Mouse (Mus musculus): Measurements from ENCODE around the gene Ccdc113.

The Ccdc113 gene

GRCm38 (mm10) chr8:95533584-95534387, at the start of gene Ccdc113:
Gene Ccdc113 (plus strand): TSS chr8:95534085.
- peak; percentile 48 for DNase-seq

- DNase-seq = no peak
Measured at GRCm38 (mm10) chr8:95487800-95488697, 45.8 kb upstream of the Ccdc113 start.

GRCm38 (mm10) chr8:95488698-95489332, 45.1 kb upstream of the Ccdc113 start:
- DNase-seq = peak; percentile 91

GRCm38 (mm10) chr8:95490006-95490405, 43.9 kb upstream of the Ccdc113 start, which contains the start of gene Csnk2a2:
Gene Csnk2a2 (minus strand): TSS chr8:95490039.
- no peak for DNase-seq

- DNase-seq = no peak
Measured at GRCm38 (mm10) chr8:95492057-95492456, 41.8 kb upstream of the Ccdc113 start.

GRCm38 (mm10) chr8:95495444-95495843, 38.4 kb upstream of the Ccdc113 start:
- DNase-seq = no peak

- no peak for DNase-seq
Measured at GRCm38 (mm10) chr8:95496420-95496819, 37.5 kb upstream of the Ccdc113 start.

- no peak for DNase-seq
Measured at GRCm38 (mm10) chr8:95497821-95498220, 36.1 kb upstream of the Ccdc113 start.

- no peak for DNase-seq
Measured at GRCm38 (mm10) chr8:95499266-95500064, 34.4 kb upstream of the Ccdc113 start.

GRCm38 (mm10) chr8:95500436-95500835, 33.4 kb upstream of the Ccdc113 start:
- no peak for DNase-seq

- no peak for DNase-seq
Measured at GRCm38 (mm10) chr8:95502431-95502830, 31.5 kb upstream of the Ccdc113 start.

GRCm38 (mm10) chr8:95504835-95505234, 29.1 kb upstream of the Ccdc113 start:
- no peak for DNase-seq

- no peak for DNase-seq
Measured at GRCm38 (mm10) chr8:95505606-95506005, 28.3 kb upstream of the Ccdc113 start.

- DNase-seq = no peak
Measured at GRCm38 (mm10) chr8:95506245-95506644, 27.6 kb upstream of the Ccdc113 start.

- DNase-seq = no peak
Measured at GRCm38 (mm10) chr8:95512257-95512656, 21.6 kb upstream of the Ccdc113 start.

GRCm38 (mm10) chr8:95513219-95513618, 20.7 kb upstream of the Ccdc113 start:
- DNase-seq = no peak

- DNase-seq = no peak
Measured at GRCm38 (mm10) chr8:95516928-95517327, 17.0 kb upstream of the Ccdc113 start.

- DNase-seq = no peak
Measured at GRCm38 (mm10) chr8:95523991-95524390, 9.9 kb upstream of the Ccdc113 start.

GRCm38 (mm10) chr8:95528194-95528593, 5.7 kb upstream of the Ccdc113 start:
- no peak for DNase-seq

GRCm38 (mm10) chr8:95528750-95529310, 5.1 kb upstream of the Ccdc113 start:
- DNase-seq = no peak

- DNase-seq = no peak
Measured at GRCm38 (mm10) chr8:95532206-95532605, 1.7 kb upstream of the Ccdc113 start.

- DNase-seq = no peak
Measured at GRCm38 (mm10) chr8:95539487-95539886, 5.6 kb downstream of the Ccdc113 start.
